Mouse (Mus musculus): ENCODE measurements around the gene AI837181. TPM values are rescaled to one million over a fixed set of nuclear protein-coding genes. Genes with fewer than 3 reads are reported as not detected.
A peak's percentile ranks its signal among the peaks of the same experiment; 100 is the strongest.

AI837181 gene
- polyA plus RNA-seq, 1 experiment from 2014 or later = 27.2 TPM

DNA sequence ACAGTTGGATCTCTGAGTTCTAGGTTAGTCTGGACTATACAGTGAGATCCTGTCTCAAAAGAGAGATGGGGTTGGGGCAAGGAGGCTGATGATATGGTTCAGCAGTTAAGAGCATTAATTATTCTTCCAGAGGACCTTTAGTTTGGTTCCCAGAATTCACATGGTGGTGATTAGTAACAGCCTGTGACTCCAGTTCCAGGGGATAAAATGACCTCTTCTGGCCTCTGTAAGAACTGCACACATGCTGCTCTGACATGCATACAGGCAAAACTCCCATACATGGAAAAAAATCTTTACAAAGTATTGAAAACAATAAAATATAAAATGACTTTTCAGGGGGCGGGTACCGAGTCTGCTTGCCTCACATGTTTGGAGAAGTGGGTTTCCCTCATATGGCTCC lies 3.1 kb downstream of the AI837181 start:
- DNase-seq (ENCODE audit: low spot score) (no peak), ATAC-seq (replicated peaks; ENCODE audit: low FRiP score) (no peak)
- Histone ChIP-seq H3K27me3 (replicated peaks; ENCODE audit: control insufficient read depth, insufficient read depth, low read length) (no peaks in the 10 kb centered on the region), H3K9ac (ENCODE audit: low read depth, low read length) (no peak overlapping the region), H3K4me1 (replicated peaks; ENCODE audit: control insufficient read depth, insufficient read depth, low read length) (peaks cover 23% of the 10 kb centered on the region), H3K4me2 (no peak overlapping the region), H3K9me3 (ENCODE audit: control insufficient read depth, low read length) (no peaks in the 10 kb centered on the region), H3K27ac (ENCODE audit: low read depth, low read length) (no peak overlapping the region), H3K36me3 (ENCODE audit: control insufficient read depth, insufficient read depth, low read length) (peaks cover 10% of the 10 kb centered on the region; the same call in 1 of the 2 replicates), H3K4me3 (ENCODE audit: low read depth, low read length) (no peak overlapping the region)
- WGBS = 83% methylated on average over 2 of the region's 2 CpGs

DNA sequence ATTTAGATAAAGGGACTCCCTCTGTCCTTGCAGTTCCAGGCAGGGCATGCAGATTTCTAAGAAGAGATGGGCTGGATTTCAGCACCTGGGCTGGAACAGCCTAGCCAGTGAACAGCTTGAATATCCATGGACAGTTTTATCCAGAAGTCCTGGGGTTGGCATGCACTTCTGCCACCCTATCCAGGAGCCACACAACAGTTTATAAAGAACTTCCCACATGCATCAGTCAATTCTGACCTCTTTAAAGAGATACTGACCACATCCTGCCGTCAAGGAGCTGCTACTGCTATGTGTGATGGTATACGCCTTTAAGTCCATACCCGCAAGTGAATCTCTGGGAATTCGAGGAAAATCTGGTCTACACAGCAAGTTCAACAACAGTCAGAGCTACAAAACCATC lies 4.3 kb downstream of the AI837181 start:
- no peak overlapping the region for H3K4me2 ChIP-seq
- H3K4me3 ChIP-seq (ENCODE audit: low read depth, low read length) = no peak overlapping the region
- DNase-seq (ENCODE audit: low spot score) (no peak), ATAC-seq (replicated peaks; ENCODE audit: low FRiP score) (no peak)
- 71% methylated on average over 4 of the region's 4 CpGs for WGBS
- peaks cover 10% of the 10 kb centered on the region; the same call in 1 of the 2 replicates for H3K36me3 ChIP-seq (ENCODE audit: control insufficient read depth, insufficient read depth, low read length)
- peaks cover 24% of the 10 kb centered on the region for H3K4me1 ChIP-seq (replicated peaks; ENCODE audit: control insufficient read depth, insufficient read depth, low read length)
- no peak overlapping the region for H3K27ac ChIP-seq (ENCODE audit: low read depth, low read length)
- no peaks in the 10 kb centered on the region for H3K9me3 ChIP-seq (ENCODE audit: control insufficient read depth, low read length)
- H3K27me3 ChIP-seq (replicated peaks; ENCODE audit: control insufficient read depth, insufficient read depth, low read length) = no peaks in the 10 kb centered on the region
- no peak overlapping the region for H3K9ac ChIP-seq (ENCODE audit: low read depth, low read length)

DNA sequence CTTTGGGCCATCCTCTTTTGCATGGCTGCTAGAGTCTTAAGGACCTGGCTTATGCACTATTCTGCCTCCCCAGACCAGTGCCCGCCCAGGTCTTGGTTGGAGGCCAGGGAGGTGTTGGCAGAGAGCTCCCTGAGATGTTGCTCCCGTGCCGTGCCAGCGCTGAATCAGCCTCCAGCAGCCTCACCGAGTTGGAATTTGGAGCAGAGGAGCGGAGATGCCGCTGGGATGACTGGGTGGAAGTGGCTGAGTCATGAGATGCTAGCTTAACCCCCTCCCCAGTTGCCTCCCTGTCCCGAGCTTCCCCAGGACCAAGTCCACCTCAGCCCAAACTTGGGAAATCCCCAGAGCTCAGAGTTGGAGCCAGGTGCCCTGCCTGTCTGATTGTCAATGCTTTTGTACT lies 4.9 kb downstream of the AI837181 start:
- H3K36me3 ChIP-seq (ENCODE audit: control insufficient read depth, insufficient read depth, low read length) = peaks cover 10% of the 10 kb centered on the region; the same call in 1 of the 2 replicates
- no peak for DNase-seq (ENCODE audit: low spot score)
- no peak for ATAC-seq (replicated peaks; ENCODE audit: low FRiP score)
- H3K4me1 ChIP-seq (replicated peaks; ENCODE audit: control insufficient read depth, insufficient read depth, low read length) = peaks cover 24% of the 10 kb centered on the region
- no peak overlapping the region for H3K9ac ChIP-seq (ENCODE audit: low read depth, low read length)
- H3K27me3 ChIP-seq (replicated peaks; ENCODE audit: control insufficient read depth, insufficient read depth, low read length) = no peaks in the 10 kb centered on the region
- H3K4me3 ChIP-seq (ENCODE audit: low read depth, low read length) = no peak overlapping the region
- H3K9me3 ChIP-seq (ENCODE audit: control insufficient read depth, low read length) = no peaks in the 10 kb centered on the region
- no peak overlapping the region for H3K4me2 ChIP-seq
- WGBS = 67% methylated on average over 8 of the region's 8 CpGs
- H3K27ac ChIP-seq (ENCODE audit: low read depth, low read length) = no peak overlapping the region

DNA sequence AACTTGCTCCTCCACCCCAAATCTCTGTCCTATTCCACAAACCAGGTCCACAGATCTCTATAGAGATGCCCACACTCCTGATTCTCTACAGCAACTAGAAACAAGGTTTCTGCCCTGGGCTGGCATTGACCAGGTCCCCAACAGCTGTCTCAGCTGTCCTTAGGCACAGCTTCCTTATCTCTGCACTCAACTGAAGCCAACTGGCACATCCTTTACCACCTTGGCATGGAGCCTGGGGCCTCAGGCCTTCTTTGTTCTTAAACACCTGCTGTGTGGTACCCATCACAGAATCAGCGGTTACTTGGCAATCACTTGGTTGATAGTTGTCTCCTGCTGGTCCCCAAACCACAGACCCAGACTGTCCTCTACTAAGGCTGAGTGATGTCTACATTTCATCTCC lies 5.5 kb downstream of the AI837181 start:
- Histone ChIP-seq H3K9me3 (ENCODE audit: control insufficient read depth, low read length) (no peaks in the 10 kb centered on the region), H3K27ac (ENCODE audit: low read depth, low read length) (no peak overlapping the region), H3K36me3 (ENCODE audit: control insufficient read depth, insufficient read depth, low read length) (peaks cover 10% of the 10 kb centered on the region; the same call in 1 of the 2 replicates), H3K4me1 (replicated peaks; ENCODE audit: control insufficient read depth, insufficient read depth, low read length) (peaks cover 24% of the 10 kb centered on the region), H3K9ac (ENCODE audit: low read depth, low read length) (no peak overlapping the region), H3K27me3 (replicated peaks; ENCODE audit: control insufficient read depth, insufficient read depth, low read length) (no peaks in the 10 kb centered on the region), H3K4me3 (ENCODE audit: low read depth, low read length) (no peak overlapping the region), H3K4me2 (no peak overlapping the region)
- 91% methylated on average over 1 of the region's 1 CpGs for WGBS
- DNase-seq (ENCODE audit: low spot score) (no peak), ATAC-seq (replicated peaks; ENCODE audit: low FRiP score) (no peak)

DNA sequence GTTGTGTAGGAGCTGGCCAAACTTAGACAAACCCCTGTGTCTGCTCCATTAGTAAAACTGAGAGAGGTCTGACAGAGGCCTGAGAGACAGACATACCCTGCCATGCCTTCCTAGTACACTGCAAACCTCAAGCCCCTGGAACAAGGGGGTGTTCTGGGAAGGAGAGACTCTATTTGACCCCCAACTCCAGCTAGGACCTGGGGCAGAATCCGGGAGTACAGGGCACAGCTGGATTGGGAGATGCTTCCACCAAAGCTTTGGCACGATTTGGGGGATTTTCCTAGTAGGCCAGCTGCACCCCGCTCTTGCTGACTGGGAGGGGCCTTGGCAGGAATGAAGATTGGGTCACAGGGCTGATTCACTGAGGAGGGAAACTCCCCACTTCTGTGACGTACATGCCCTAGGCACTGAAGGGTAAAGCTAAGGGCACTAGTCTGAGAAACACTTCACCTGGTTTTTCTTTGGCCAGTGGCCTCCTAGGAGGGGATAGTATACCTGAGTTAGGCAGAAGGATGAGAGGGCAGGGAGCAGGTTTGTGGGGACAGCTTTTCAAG lies 7.0 kb downstream of the AI837181 start:
- ATAC-seq (replicated peaks; ENCODE audit: low FRiP score) = no peak
- 78% methylated on average over 4 of the region's 4 CpGs for WGBS
- Histone ChIP-seq H3K9me3 (ENCODE audit: control insufficient read depth, low read length) (no peaks in the 10 kb centered on the region), H3K4me2 (no peak overlapping the region), H3K36me3 (ENCODE audit: control insufficient read depth, insufficient read depth, low read length) (peaks cover under 1% of the 10 kb centered on the region; the same call in 1 of the 2 replicates), H3K4me3 (ENCODE audit: low read depth, low read length) (no peak overlapping the region), H3K27ac (ENCODE audit: low read depth, low read length) (no peak overlapping the region), H3K4me1 (replicated peaks; ENCODE audit: control insufficient read depth, insufficient read depth, low read length) (peaks cover 13% of the 10 kb centered on the region), H3K9ac (ENCODE audit: low read depth, low read length) (no peak overlapping the region), H3K27me3 (replicated peaks; ENCODE audit: control insufficient read depth, insufficient read depth, low read length) (no peaks in the 10 kb centered on the region)
- DNase-seq (ENCODE audit: low spot score) = no peak

DNA sequence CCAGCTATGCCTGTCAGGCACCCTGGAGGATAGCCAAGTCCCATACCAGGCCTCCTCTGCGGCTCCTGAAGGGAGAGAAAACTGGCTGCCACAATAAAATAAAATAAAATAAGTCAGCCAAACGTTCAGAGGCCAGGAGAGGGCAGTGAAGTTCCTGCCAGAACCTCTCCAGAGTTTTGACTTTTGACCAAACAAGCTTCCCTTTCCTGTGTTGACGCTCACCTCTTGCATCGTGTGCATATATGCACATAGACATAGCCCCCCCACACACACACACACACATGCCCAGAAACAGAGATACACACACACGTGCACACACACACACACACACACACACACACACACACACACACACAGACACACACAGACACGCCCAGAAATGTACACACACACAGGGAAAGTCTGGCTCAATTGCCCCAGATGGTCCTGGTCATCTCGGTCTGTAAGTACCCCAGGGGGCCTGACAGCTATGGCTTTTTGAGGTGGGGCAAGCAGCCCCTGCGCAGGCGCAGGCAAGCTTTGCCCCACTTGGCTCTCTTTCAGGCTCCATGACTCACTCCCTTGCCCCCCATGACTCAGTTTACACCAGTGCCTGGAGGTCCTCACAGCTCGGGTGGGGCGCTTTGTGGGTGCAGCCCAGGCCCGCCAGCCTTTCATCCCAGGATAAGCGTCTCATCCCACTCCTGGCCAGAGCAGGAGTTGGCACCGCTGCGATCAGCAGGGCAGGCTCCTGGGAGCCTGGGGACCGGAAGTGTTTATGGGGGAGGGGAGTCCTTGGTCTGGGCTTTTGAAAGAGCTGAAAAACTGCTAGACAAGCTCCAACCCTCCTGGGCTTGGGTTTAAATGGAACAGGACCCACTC lies 8.3 kb downstream of the AI837181 start:
- 5% methylated on average over 16 of the region's 16 CpGs for WGBS
- peak overlapping the region; percentile 91 for H3K4me2 ChIP-seq
- H3K27ac ChIP-seq (ENCODE audit: low read depth, low read length) = peak overlapping the region; percentile 68
- H3K4me3 ChIP-seq (ENCODE audit: low read depth, low read length) = peak overlapping the region; percentile 50
- H3K9me3 ChIP-seq (ENCODE audit: control insufficient read depth, low read length) = no peaks in the 10 kb centered on the region
- H3K36me3 ChIP-seq (ENCODE audit: control insufficient read depth, insufficient read depth, low read length) = no peaks in the 10 kb centered on the region
- ATAC-seq (replicated peaks; ENCODE audit: low FRiP score) = peak; percentile 69
- H3K27me3 ChIP-seq (replicated peaks; ENCODE audit: control insufficient read depth, insufficient read depth, low read length) = no peaks in the 10 kb centered on the region
- H3K4me1 ChIP-seq (replicated peaks; ENCODE audit: control insufficient read depth, insufficient read depth, low read length) = peaks cover 13% of the 10 kb centered on the region
- H3K9ac ChIP-seq (ENCODE audit: low read depth, low read length) = peak overlapping the region; percentile 73
- peak; percentile 68 for DNase-seq (ENCODE audit: low spot score)

DNA sequence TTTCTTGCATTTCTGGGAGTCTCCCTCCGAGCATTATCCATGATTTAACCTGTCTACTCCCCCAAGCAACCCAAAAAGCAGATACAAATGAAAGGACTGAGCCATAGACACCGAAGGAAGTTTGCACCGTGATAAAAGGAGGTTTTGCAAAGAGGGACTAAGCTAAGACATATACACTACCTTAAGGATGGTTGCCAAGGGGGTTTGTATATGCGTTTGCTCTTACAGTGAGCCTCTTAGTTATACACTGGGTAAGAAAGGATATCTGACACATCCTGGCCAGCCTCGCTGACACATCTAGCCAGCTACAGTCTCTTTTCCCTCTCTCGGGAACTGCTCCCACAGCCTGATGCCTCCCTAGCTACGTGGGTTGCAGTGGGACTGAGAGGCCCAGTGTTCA lies 9.0 kb downstream of the AI837181 start:
- H3K9ac ChIP-seq (ENCODE audit: low read depth, low read length) = peak overlapping the region; percentile 73
- H3K9me3 ChIP-seq (ENCODE audit: control insufficient read depth, low read length) = no peaks in the 10 kb centered on the region
- no peak overlapping the region for H3K4me3 ChIP-seq (ENCODE audit: low read depth, low read length)
- no peak for ATAC-seq (replicated peaks; ENCODE audit: low FRiP score)
- H3K4me1 ChIP-seq (replicated peaks; ENCODE audit: control insufficient read depth, insufficient read depth, low read length) = peaks cover 13% of the 10 kb centered on the region
- H3K4me2 ChIP-seq = peak overlapping the region; percentile 91
- H3K36me3 ChIP-seq (ENCODE audit: control insufficient read depth, insufficient read depth, low read length) = no peaks in the 10 kb centered on the region
- H3K27ac ChIP-seq (ENCODE audit: low read depth, low read length) = peak overlapping the region; percentile 68
- no peak for DNase-seq (ENCODE audit: low spot score)
- H3K27me3 ChIP-seq (replicated peaks; ENCODE audit: control insufficient read depth, insufficient read depth, low read length) = no peaks in the 10 kb centered on the region
- 52% methylated on average over 7 of the region's 7 CpGs for WGBS

DNA sequence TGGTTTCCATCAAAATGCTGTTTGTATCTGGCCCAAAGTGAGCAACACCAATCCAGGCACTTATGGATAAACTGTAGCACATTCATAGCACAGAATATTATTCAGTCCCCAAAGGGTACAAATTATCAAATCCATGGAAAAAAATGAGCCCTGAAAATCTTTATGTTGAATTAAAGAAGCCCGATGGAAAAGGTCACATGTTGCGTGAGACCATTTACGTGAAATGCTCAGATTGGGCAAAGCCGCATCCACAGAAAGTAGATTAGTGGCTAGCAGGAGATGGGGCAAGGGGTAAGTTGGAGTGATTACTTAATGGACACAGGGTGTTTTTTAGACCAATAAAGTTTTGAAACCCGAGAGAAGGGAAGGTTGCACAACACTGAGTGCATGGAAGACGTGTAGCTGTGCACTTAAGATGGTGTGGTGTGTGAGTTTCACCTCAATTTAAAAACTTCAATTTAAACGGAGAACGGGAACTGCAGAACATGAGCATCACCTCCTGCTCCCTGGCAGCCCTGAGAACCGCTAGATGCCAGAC lies 19.5 kb downstream of the AI837181 start:
- 61% methylated on average over 9 of the region's 9 CpGs for WGBS
- H3K27me3 ChIP-seq (replicated peaks; ENCODE audit: control insufficient read depth, insufficient read depth, low read length) = peaks cover 32% of the 10 kb centered on the region
- H3K9me3 ChIP-seq (ENCODE audit: control insufficient read depth, low read length) = peaks cover 5% of the 10 kb centered on the region; the same call in 1 of the 2 replicates
- peaks cover 15% of the 10 kb centered on the region for H3K4me1 ChIP-seq (replicated peaks; ENCODE audit: control insufficient read depth, insufficient read depth, low read length)
- ATAC-seq (replicated peaks; ENCODE audit: low FRiP score) (no peak), DNase-seq (ENCODE audit: low spot score) (no peak)
- H3K27ac ChIP-seq (ENCODE audit: low read depth, low read length) = no peak overlapping the region
- H3K9ac ChIP-seq (ENCODE audit: low read depth, low read length) = no peak overlapping the region
- no peaks in the 10 kb centered on the region for H3K36me3 ChIP-seq (ENCODE audit: control insufficient read depth, insufficient read depth, low read length)
- no peak overlapping the region for H3K4me2 ChIP-seq
- no peak overlapping the region for H3K4me3 ChIP-seq (ENCODE audit: low read depth, low read length)
